Mouse (Mus musculus) hindbrain, embryonic 15.5 days (tissue): ENCODE measurements around the gene Pard6b. TPM values are rescaled to one million over a fixed set of nuclear protein-coding genes. Genes with fewer than 3 reads are reported as not detected.
A peak's percentile ranks its signal among the peaks of the same experiment; 100 is the strongest.

Source experiments
- ATAC-seq: fragments of 200-750 bp; cut with Nextera tagmentation; 2 replicates; pipeline ENCODE4 v1.8.0; 2017; ENCODE audit warnings: low read depth, moderate number of reproducible peaks, moderate TSS enrichment; ENCODE audit not compliant: low FRiP score
- H3K27ac ChIP-seq: fragments of 300-500 bp; sonication (generic); replicated peaks from 2 replicates; pipeline ENCODE4 v1.5.1; 2015; ENCODE audit warnings: mild to moderate bottlenecking, inconsistent platforms
- H3K27me3 ChIP-seq: fragments of 300-500 bp; sonication (generic); 2 replicates; pipeline ENCODE4 v1.6.1; 2015; ENCODE audit warnings: control low read depth, inconsistent platforms
- H3K36me3 ChIP-seq: fragments of 300-500 bp; sonication (generic); 2 replicates; pipeline ENCODE4 v1.6.1; 2015; ENCODE audit warnings: control low read depth, inconsistent platforms
- H3K4me1 ChIP-seq: fragments of 300-500 bp; sonication (generic); replicated peaks from 2 replicates; pipeline ENCODE4 v1.6.1; 2015; ENCODE audit warnings: control low read depth, inconsistent platforms
- H3K4me2 ChIP-seq: fragments of 300-500 bp; sonication (generic); 2 replicates; pipeline ENCODE4 v1.6.1; 2015; ENCODE audit warnings: moderate library complexity, mild to moderate bottlenecking, inconsistent platforms
- H3K4me3 ChIP-seq: fragments of 300-500 bp; sonication (generic); 2 replicates; pipeline ENCODE4 v1.5.1; 2015; ENCODE audit warnings: mild to moderate bottlenecking, inconsistent platforms
- H3K9ac ChIP-seq: fragments of 300-500 bp; sonication (generic); 2 replicates; pipeline ENCODE4 v1.6.1; 2015; ENCODE audit warnings: inconsistent platforms
- H3K9me3 ChIP-seq: fragments of 300-500 bp; sonication (generic); 2 replicates; pipeline ENCODE4 v1.6.1; 2016; ENCODE audit warnings: control low read depth, inconsistent platforms
- WGBS: fragments of 180-500 bp; shearing (Covaris S2); methylation state at CpG from one replicate; pipeline ENCODE4 v1.1.7; 2015; 5-methylcytosine and 5-hydroxymethylcytosine counted together
- polyA plus RNA-seq: library from polyadenylated mRNA; unstranded; fragments of >200 nt; fragmentation: Nextera tagmentation; extraction: Ambion mirVana; gene quantifications from 2 replicates; pipeline ENCODE4 v1.2.1, GENCODE M21; 2015

The Pard6b gene
- polyA plus RNA-seq = 5.8 and 7.2 TPM in 2 replicates

GRCm38 (mm10) chr2:168080431-168081246 is at the start of gene Pard6b:
TSS of gene Pard6b (plus strand) at chr2:168081004.
- Histone ChIP-seq H3K4me2 (peak within 1 kb of the TSS; percentile 85), H3K4me1 (peaks cover 27% of the 10 kb centered on the region), H3K27me3 (0 out of 2 replicates have a peak, but pooled peaks cover 3% of the 10 kb centered on the region), H3K9ac (peak within 1 kb of the TSS; percentile 74), H3K4me3 (peak within 1 kb of the TSS; percentile 75), H3K36me3 (no peaks in the 10 kb centered on the region), H3K9me3 (no peaks in the 10 kb centered on the region), H3K27ac (peak within 1 kb of the TSS; percentile 94)
- under 1% methylated on average over 81 of the region's 110 CpGs for WGBS
- peak; percentile 96 for ATAC-seq

- no peak overlapping the region for H3K4me2 ChIP-seq
- H3K9me3 ChIP-seq = no peaks in the 10 kb centered on the region
- WGBS = 73% methylated on average over 2 of the region's 2 CpGs
- no peaks in the 10 kb centered on the region for H3K27me3 ChIP-seq
- H3K4me1 ChIP-seq = 0 out of 2 replicates have a peak, but pooled peaks cover under 1% of the 10 kb centered on the region
- no peak overlapping the region for H3K9ac ChIP-seq
- H3K27ac ChIP-seq = no peak overlapping the region
- ATAC-seq = no peak
- H3K4me3 ChIP-seq = no peak overlapping the region
- H3K36me3 ChIP-seq = no peaks in the 10 kb centered on the region
Observed at GRCm38 (mm10) chr2:168031842-168032241, 49.0 kb upstream of the Pard6b start.

- H3K36me3 ChIP-seq = no peaks in the 10 kb centered on the region
- no peaks in the 10 kb centered on the region for H3K27me3 ChIP-seq
- H3K27ac ChIP-seq = no peak overlapping the region
- no peak overlapping the region for H3K4me2 ChIP-seq
- no peaks in the 10 kb centered on the region for H3K9me3 ChIP-seq
- WGBS = 68% methylated on average over 10 of the region's 10 CpGs
- 0 out of 2 replicates have a peak, but pooled peaks cover 6% of the 10 kb centered on the region for H3K4me1 ChIP-seq
- H3K4me3 ChIP-seq = no peak overlapping the region
- H3K9ac ChIP-seq = no peak overlapping the region
- no peak for ATAC-seq
Observed at GRCm38 (mm10) chr2:168033905-168034304, 46.9 kb upstream of the Pard6b start.

GRCm38 (mm10) chr2:168035907-168036306 is 44.9 kb upstream of the Pard6b start:
- no peak for ATAC-seq
- no peak overlapping the region for H3K4me2 ChIP-seq
- H3K27me3 ChIP-seq = no peaks in the 10 kb centered on the region
- no peak overlapping the region for H3K27ac ChIP-seq
- no peaks in the 10 kb centered on the region for H3K36me3 ChIP-seq
- 90% methylated on average over 6 of the region's 6 CpGs for WGBS
- H3K9me3 ChIP-seq = no peaks in the 10 kb centered on the region
- H3K4me1 ChIP-seq = peaks cover 6% of the 10 kb centered on the region; the same call in 1 of the 2 replicates
- H3K9ac ChIP-seq = no peak overlapping the region
- H3K4me3 ChIP-seq = no peak overlapping the region

- H3K4me3 ChIP-seq = no peak overlapping the region
- no peak for ATAC-seq
- H3K9me3 ChIP-seq = no peaks in the 10 kb centered on the region
- no peak overlapping the region for H3K4me2 ChIP-seq
- H3K36me3 ChIP-seq = no peaks in the 10 kb centered on the region
- H3K4me1 ChIP-seq = peaks cover 7% of the 10 kb centered on the region; the same call in 1 of the 2 replicates
- H3K9ac ChIP-seq = no peak overlapping the region
- no peaks in the 10 kb centered on the region for H3K27me3 ChIP-seq
- no peak overlapping the region for H3K27ac ChIP-seq
- 30% methylated on average over 3 of the region's 3 CpGs for WGBS
Observed at GRCm38 (mm10) chr2:168037063-168037462, 43.7 kb upstream of the Pard6b start.

- Histone ChIP-seq H3K27ac (no peak overlapping the region), H3K4me2 (no peak overlapping the region), H3K9me3 (no peaks in the 10 kb centered on the region), H3K4me3 (no peak overlapping the region), H3K36me3 (no peaks in the 10 kb centered on the region), H3K27me3 (no peaks in the 10 kb centered on the region; the same call in 1 of the 2 replicates), H3K9ac (no peak overlapping the region), H3K4me1 (peaks cover 14% of the 10 kb centered on the region; the same call in 1 of the 2 replicates)
- 44% methylated on average over 3 of the region's 3 CpGs for WGBS
- ATAC-seq = no peak
Observed at GRCm38 (mm10) chr2:168040751-168041150, 40.1 kb upstream of the Pard6b start.

- Histone ChIP-seq H3K27ac (0 out of 2 replicates have a peak overlapping the region, but pooled peaks have one; percentile 14), H3K36me3 (no peaks in the 10 kb centered on the region), H3K9ac (no peak overlapping the region), H3K4me1 (peaks cover 12% of the 10 kb centered on the region; the same call in 1 of the 2 replicates), H3K4me3 (no peak overlapping the region), H3K27me3 (no peaks in the 10 kb centered on the region; the same call in 1 of the 2 replicates), H3K4me2 (no peak overlapping the region), H3K9me3 (no peaks in the 10 kb centered on the region)
- ATAC-seq = peak; percentile 74
- WGBS = 41% methylated on average over 6 of the region's 6 CpGs
Observed at GRCm38 (mm10) chr2:168042019-168042418, 38.8 kb upstream of the Pard6b start.

GRCm38 (mm10) chr2:168044681-168045287 is 36.0 kb upstream of the Pard6b start:
- Histone ChIP-seq H3K9ac (no peak overlapping the region), H3K27ac (no peak overlapping the region), H3K36me3 (no peaks in the 10 kb centered on the region), H3K4me2 (no peak overlapping the region), H3K4me3 (no peak overlapping the region), H3K9me3 (no peaks in the 10 kb centered on the region), H3K27me3 (peaks cover 15% of the 10 kb centered on the region), H3K4me1 (peaks cover 13% of the 10 kb centered on the region; the same call in 1 of the 2 replicates)
- no peak for ATAC-seq
- WGBS = 74% methylated on average over 10 of the region's 10 CpGs

- H3K4me2 ChIP-seq = no peak overlapping the region
- no peak overlapping the region for H3K9ac ChIP-seq
- H3K4me3 ChIP-seq = no peak overlapping the region
- H3K27me3 ChIP-seq = peaks cover 21% of the 10 kb centered on the region
- H3K4me1 ChIP-seq = peaks cover 17% of the 10 kb centered on the region
- no peaks in the 10 kb centered on the region for H3K36me3 ChIP-seq
- H3K9me3 ChIP-seq = no peaks in the 10 kb centered on the region
- ATAC-seq = no peak
- no peak overlapping the region for H3K27ac ChIP-seq
- 66% methylated on average over 13 of the region's 13 CpGs for WGBS
Observed at GRCm38 (mm10) chr2:168045357-168045756, 35.4 kb upstream of the Pard6b start.

GRCm38 (mm10) chr2:168045771-168046170 is 35.0 kb upstream of the Pard6b start:
- H3K36me3 ChIP-seq = no peaks in the 10 kb centered on the region
- no peak for ATAC-seq
- no peak overlapping the region for H3K9ac ChIP-seq
- H3K27me3 ChIP-seq = peaks cover 25% of the 10 kb centered on the region
- H3K4me2 ChIP-seq = no peak overlapping the region
- WGBS = 35% methylated on average over 5 of the region's 5 CpGs
- H3K4me1 ChIP-seq = peaks cover 21% of the 10 kb centered on the region
- no peak overlapping the region for H3K27ac ChIP-seq
- H3K9me3 ChIP-seq = no peaks in the 10 kb centered on the region
- no peak overlapping the region for H3K4me3 ChIP-seq

GRCm38 (mm10) chr2:168046467-168046866 is 34.3 kb upstream of the Pard6b start:
- Histone ChIP-seq H3K27me3 (peaks cover 31% of the 10 kb centered on the region), H3K27ac (no peak overlapping the region), H3K4me2 (no peak overlapping the region), H3K4me3 (no peak overlapping the region), H3K9me3 (no peaks in the 10 kb centered on the region), H3K36me3 (no peaks in the 10 kb centered on the region), H3K9ac (no peak overlapping the region), H3K4me1 (peaks cover 21% of the 10 kb centered on the region)
- ATAC-seq = no peak
- WGBS = 85% methylated on average over 4 of the region's 4 CpGs

- no peak overlapping the region for H3K4me3 ChIP-seq
- 13% methylated on average over 16 of the region's 16 CpGs for WGBS
Observed at GRCm38 (mm10) chr2:168049002-168049635, 31.7 kb upstream of the Pard6b start.

More at GRCm38 (mm10) chr2:168049002-168049635, 31.7 kb upstream of the Pard6b start:
- Histone ChIP-seq H3K36me3 (no peaks in the 10 kb centered on the region), H3K27me3 (peaks cover 33% of the 10 kb centered on the region), H3K9ac (no peak overlapping the region), H3K9me3 (no peaks in the 10 kb centered on the region), H3K4me2 (peak overlapping the region; percentile 28), H3K4me1 (peaks cover 14% of the 10 kb centered on the region), H3K27ac (no peak overlapping the region)
- ATAC-seq = no peak
